Mouse (Mus musculus): ENCODE measurements around the gene Sap18b.
"Not testable (repeated sequence)": the region's sequence is repeated elsewhere in the genome, so short reads cannot be mapped to it uniquely, and the experiment has no call there.

The Sap18b gene

GRCm38 (mm10) chr8:95825162-95825561 is at the start of gene Sap18b:
Sap18b (plus strand) TSS chr8:95825346.
- not testable (repeated sequence) for DNase-seq (ENCODE audit: low spot score)

- DNase-seq (ENCODE audit: low spot score) = no peak
Observed at GRCm38 (mm10) chr8:95781085-95781484, 44.1 kb upstream of the Sap18b start.

DNA sequence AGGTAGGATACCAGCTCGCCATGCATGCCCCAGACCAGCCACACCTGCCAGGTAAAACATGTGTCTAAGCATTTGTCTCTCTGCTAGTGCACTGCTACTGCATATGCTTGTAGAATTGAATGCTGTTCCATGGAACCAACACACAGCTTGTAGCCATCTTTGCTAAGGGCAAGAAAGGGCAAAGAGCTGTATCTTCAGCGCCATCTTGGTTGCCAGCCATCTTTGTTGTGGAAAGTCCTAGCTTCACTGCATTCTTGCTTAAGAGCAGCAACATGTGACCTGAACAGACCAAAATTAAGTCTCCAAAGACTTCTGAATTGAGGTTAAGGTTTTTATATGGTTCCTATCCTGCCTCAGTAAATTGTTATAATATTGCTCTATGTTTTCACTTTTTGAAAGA is 43.4 kb upstream of the Sap18b start:
- DNase-seq (ENCODE audit: low spot score) = no peak

GRCm38 (mm10) chr8:95782628-95783027 is 42.5 kb upstream of the Sap18b start:
- DNase-seq (ENCODE audit: low spot score) = no peak

DNA sequence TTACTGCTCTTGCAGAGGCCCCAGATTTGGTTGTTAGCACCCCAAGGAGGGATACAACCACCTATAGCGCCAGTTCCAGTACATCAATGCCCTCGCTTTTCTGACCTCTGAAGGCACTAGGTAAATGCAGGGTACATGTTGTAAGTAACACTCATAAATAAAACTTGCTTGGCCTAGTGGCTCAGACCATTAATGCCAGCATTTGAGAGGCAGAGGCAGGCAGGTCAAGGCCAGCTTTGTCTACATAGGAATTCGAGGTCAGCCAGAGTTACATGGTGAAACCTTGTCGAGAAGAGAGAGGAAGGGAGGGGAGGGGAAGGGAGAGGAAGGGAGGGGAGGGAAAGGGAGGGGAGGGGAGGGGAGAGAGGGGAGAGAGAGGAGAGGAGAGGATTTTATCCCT is 39.6 kb upstream of the Sap18b start:
- DNase-seq (ENCODE audit: low spot score) = no peak

GRCm38 (mm10) chr8:95795333-95796061 is 29.6 kb upstream of the Sap18b start:
- DNase-seq (ENCODE audit: low spot score) = not testable (repeated sequence)

- no peak for DNase-seq (ENCODE audit: low spot score)
Observed at GRCm38 (mm10) chr8:95799117-95799516, 26.0 kb upstream of the Sap18b start.

DNA sequence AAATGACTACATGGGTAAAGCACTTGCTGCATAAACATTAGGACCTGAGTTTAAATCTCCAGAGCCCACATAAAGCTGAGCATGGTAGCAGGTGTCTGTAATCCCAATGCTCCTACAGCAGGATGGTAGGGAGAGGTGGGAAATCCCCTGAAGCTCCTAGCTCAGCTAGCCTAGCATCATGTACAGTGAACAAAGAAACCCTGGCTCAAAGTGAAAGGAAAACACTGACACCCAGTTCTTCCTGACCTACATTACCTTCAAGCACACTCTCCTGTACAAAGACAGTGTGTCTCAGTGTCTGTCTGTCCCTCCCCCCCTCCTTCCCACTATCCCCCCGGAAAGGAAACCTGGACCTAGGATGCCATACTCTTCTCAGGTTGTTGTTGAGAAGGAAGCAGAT is 25.3 kb upstream of the Sap18b start:
- DNase-seq (ENCODE audit: low spot score) = no peak

DNA sequence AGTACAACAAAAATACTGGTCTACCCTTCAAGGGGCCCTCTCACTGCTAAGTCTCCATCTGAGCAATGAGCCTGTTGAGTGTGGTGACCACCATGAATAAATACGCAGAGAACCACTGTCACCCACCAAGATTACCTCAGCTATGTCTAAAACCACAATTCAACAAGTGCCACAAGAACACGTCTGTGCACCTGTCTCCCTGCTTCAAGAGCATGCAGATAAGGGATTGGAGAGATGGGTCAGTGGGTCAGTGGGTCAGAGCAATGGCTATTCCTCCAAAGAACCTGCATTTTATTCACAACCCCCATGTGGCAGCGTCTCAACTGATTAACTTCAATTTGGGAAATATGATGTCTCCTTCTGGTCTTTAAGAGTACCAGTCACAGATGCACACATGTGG is 24.8 kb upstream of the Sap18b start:
- DNase-seq (ENCODE audit: low spot score) = no peak

GRCm38 (mm10) chr8:95801476-95802064 is 23.6 kb upstream of the Sap18b start:
- DNase-seq (ENCODE audit: low spot score) = no peak

DNA sequence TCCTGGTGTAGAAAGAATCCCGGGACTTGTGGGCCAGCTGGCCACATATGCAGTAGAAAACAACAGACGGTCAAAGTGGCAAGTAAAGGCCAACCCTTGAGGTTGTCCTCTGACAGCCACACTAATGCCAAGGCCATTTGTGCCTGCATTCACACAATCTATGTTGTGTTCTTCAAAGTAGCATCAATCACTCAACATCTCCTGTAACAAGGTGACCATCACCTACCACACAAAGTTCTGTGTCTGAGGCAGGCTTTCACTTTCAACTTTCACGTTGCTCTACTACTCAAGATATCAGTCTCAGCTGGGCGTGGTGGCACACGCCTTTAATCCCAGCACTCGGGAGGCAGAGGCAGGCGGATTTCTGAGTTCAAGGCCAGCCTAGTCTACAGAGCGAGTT is 22.9 kb upstream of the Sap18b start:
- DNase-seq (ENCODE audit: low spot score) = no peak

DNA sequence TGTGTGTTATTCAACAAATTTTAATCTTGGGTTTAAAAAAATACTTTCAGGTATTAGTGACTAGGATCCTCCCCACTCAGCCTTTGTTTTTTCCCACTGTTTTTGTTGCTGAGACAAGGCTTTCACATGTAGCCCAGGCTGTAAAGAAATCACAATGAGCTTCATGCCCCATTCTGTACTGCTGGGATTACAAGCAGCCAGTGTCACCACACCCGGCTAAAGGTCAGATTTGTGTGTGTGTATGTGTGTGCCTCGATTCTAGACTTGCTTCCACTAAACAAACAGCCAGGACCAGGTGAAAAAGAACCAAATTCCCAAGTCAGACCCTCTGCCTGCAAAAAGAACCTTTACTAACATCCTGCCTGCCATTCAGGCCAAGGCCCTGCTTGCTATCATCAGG is 19.7 kb upstream of the Sap18b start:
- DNase-seq (ENCODE audit: low spot score) = no peak

- peak; percentile 11 for DNase-seq (ENCODE audit: low spot score)
Observed at GRCm38 (mm10) chr8:95806461-95807191, 18.5 kb upstream of the Sap18b start.

DNA sequence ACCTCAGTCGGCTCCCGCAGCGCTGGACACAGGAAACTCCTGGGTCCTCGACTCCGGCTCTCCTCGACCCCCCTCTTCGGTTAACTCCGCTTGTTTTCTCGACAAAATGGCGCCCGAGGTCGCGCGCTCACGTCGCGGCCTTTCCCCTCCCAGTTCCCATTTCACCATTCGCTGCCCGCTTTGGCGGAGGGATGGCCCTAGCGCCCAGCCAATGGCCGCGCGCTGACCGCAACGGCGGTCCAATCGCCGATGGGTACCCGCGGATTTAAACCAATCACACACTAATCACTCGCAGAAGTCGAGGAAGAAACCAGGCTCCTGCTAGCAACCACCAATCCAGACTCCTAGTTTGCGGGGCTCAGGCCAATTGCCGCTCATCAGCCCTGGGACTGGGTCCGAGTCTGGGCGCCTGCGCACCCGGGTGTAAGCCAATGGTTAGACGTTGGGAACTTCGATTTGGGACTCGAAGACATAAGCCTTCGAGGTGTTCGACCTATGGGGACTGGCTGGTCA is 17.8 kb upstream of the Sap18b start, which contains the start of gene Cnot1:
TSS of gene Cnot1 (minus strand) at position 134 of the 513 bp plus-strand sequence.
- DNase-seq (ENCODE audit: low spot score) = peak; percentile 86

GRCm38 (mm10) chr8:95807861-95808260 is 17.3 kb upstream of the Sap18b start:
- peak; percentile 80 for DNase-seq (ENCODE audit: low spot score)

- no peak for DNase-seq (ENCODE audit: low spot score)
Observed at GRCm38 (mm10) chr8:95808631-95809030, 16.5 kb upstream of the Sap18b start.

GRCm38 (mm10) chr8:95809116-95809515 is 16.0 kb upstream of the Sap18b start:
- no peak for DNase-seq (ENCODE audit: low spot score)

DNA sequence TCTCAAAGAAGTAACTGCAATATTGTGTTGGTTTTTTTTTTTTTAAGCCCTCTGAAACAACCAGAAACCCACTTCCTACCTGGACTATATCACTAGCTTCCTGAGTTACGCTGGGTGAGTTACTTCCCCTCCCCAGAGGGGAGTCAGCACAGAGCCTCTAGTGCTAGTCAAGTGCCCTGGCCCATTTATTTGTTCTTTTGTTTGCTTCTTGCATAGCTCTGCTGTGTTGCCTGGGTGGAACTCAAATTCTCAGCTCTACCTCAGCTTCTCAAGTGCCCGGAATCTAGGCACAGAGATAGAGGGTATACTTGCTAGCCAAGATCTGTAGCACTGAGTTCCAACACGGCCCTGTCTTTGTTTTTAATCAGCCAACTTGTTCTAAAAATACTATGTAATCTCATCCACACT is 15.0 kb upstream of the Sap18b start:
- no peak for DNase-seq (ENCODE audit: low spot score)

- DNase-seq (ENCODE audit: low spot score) = no peak
Observed at GRCm38 (mm10) chr8:95816044-95816708, 9.0 kb upstream of the Sap18b start.

GRCm38 (mm10) chr8:95817597-95817996 is 7.5 kb upstream of the Sap18b start:
- no peak for DNase-seq (ENCODE audit: low spot score)

GRCm38 (mm10) chr8:95818211-95818610 is 6.9 kb upstream of the Sap18b start:
- no peak for DNase-seq (ENCODE audit: low spot score)

- DNase-seq (ENCODE audit: low spot score) = no peak
Observed at GRCm38 (mm10) chr8:95821266-95821665, 3.9 kb upstream of the Sap18b start.
